Mouse (Mus musculus) lung, adult 2 months (tissue): Measurements from ENCODE around the gene Papss1.

Experiments used
- CTCF ChIP-seq: fragments of 200-500 bp; IDR thresholded peaks from 2 replicates; pipeline ENCODE4 v1.5.1; 2011; ENCODE audit warnings: mild to moderate bottlenecking, low read length, control low read depth; ENCODE audit not compliant: insufficient read depth
- POLR2A ChIP-seq: fragments of 200-500 bp; IDR thresholded peaks from 2 replicates; pipeline ENCODE4 v1.6.1; 2011; ENCODE audit warnings: low read depth, mild to moderate bottlenecking, control low read depth, low read length, borderline replicate concordance; ENCODE audit errors: extremely low read depth

DNA sequence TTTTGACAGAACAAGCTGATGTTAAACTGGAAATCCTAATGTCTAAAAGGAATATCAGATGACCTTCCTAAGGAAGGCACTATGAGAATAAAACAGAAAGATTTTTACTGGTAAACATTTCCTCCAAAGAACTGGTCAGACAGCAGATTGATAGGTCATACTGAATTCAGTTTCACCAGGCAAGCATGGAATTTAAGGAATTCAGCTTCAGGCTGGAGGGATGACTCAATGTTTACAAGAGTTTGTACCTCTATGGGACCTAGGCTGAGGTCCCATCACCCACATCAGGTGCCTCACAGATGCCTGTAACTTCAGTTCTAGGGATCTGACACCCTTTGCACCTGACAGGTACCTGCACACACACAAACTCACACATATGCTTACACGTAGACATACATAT lies 105.3 kb downstream of the Papss1 start:
- no peak for TF ChIP-seq POLR2A
- TF ChIP-seq CTCF, result no peak
